Mouse (Mus musculus): ENCODE results near the gene Cdk4.
A peak's percentile ranks its signal among the peaks of the same experiment; 100 is the strongest.

The Cdk4 gene

DNA sequence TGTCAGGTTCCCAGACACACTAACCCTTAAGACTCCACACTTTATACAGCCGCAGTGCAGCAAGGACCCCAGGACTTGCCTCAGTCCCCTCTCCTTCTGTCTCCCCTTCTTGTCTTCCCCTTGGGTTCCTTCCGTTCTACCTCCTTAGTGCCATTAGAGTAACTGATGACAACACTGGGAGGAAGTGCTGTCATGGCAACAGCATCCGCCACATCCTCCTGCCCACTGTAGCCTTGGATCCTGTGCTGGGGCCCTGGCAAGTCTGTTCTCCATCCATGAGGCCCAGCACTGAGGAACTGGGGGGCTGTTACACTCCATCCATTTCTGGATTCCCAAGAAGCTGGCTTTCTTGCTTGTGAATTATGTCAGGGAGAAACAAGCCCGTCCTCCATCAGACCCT is 12.7 kb downstream of the Cdk4 start:
- peak; percentile 95 for DNase-seq

- no peak for DNase-seq
Observed at GRCm38 (mm10) chr10:127077515-127077914, 14.2 kb downstream of the Cdk4 start.

DNA sequence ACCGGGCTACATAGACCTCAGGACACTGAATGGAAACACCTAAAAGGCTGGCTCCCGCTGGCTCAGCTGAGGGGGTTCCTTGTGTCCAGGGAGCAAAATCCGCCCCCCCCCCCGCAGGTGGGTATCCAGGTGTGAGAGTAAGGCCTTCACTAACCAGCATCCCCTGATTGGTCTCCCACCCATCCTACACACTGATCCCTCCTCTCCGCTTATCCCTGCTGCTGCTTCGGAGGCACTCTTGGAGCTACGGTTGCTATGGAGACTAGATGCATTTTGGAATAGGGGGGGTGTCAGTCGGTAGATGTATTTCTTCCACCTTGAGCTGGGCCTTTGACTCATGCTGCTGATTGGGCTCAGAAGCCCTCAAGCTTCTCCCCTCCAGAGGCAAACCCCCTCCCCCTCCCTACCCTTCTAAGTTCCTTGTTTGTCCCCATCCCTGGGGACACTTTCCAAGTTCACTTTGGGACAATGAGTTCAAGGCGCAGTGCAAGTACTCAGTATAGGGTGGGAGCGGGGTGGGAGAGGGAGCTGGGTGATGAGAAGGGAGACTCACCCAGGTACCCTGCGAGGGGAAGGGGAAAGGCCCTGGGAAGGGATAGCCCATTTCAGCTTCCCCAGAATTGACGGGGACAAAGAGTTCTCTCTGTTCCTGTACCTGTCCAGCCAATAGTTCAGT is 14.8 kb downstream of the Cdk4 start:
- peak; percentile 95 for DNase-seq

- DNase-seq, result peak; percentile 97
Observed at GRCm38 (mm10) chr10:127078677-127079575, 15.6 kb downstream of the Cdk4 start.

- no peak for DNase-seq
Observed at GRCm38 (mm10) chr10:127079665-127080391, 16.5 kb downstream of the Cdk4 start.

DNA sequence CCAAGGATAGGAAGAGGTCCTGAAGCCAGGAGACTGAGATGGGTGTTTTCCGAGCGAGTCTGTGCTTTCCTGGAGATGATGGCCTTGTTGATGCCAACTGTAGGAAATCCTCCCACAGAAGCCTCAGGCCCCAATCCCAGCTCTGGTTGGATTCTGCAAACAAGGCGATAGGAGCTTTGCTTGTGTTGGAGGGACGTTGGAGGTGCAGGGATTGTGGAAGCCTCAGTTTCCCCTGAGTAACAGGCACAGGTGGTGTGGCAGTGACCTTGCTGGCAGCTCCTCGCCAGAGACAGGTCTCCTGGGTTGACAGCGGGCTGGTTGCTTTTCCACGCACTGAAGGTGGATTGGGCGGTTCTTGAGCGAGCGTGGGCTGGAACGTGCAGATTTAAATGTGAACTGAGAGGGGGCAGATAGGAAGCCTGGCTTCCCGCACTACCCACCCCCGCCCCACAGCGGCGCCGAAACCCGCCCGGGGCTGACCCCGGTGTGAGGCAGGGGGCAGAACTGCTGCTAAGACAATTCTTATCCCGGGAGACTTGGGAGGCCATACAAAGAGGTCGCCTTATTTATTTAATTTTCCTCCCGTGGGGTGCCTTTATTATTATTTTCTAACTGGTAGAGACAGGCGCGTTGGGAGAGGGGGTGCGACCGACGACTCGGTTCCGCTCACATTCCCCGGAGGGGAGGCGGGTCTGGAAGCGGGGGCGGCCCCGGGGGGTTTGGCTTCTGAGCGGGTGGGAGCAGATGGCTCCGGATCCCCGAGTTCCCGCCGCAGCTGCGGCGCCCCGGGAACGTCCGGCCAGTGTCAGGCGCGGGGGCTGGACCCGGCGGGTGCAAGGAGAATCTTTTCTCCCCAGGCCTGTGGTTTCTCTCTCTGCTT is 17.8 kb downstream of the Cdk4 start:
- DNase-seq, result peak; percentile 98

GRCm38 (mm10) chr10:127081996-127082620 is 18.8 kb downstream of the Cdk4 start:
- no peak for DNase-seq

GRCm38 (mm10) chr10:127083292-127083914 is 20.1 kb downstream of the Cdk4 start:
- DNase-seq, result peak; percentile 88

DNA sequence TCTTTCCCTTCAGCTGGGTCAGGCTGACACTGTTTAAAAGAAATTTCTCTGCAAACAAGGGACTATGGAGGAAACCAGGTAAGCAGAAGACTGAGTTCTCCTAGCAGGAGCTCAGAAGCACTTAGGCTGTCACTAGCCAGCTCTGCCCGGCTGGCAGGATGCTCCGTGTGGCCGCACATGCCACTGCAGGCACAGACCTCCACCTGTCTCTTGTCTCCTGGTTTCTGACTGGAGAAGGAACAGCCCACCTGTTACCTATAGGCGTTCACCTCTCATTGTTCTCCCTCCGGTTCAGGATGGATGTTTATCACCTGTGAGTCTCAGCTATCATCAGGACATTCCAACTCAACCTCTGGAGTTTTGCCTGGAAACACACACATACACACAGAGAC is 20.6 kb downstream of the Cdk4 start:
- DNase-seq, result no peak

DNA sequence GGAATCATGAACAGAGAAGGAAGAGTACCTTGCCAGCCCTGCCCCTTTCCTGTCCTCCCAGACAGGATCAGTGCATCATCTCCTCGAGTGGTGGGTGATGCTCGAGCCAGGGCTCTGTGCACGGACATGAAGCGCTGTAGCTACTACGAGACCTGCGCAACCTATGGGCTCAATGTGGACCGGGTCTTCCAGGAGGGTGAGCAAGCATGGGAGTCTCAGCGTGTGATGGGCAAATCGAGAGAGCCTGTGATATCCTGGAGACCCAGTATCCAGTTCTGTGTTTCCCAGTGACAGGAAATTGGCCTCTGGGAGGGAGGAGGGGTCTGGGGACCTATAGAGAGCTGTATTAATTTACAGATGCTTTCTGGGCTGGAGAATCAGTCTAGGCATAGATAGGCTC is 21.7 kb downstream of the Cdk4 start:
- DNase-seq, result peak; percentile 86

DNA sequence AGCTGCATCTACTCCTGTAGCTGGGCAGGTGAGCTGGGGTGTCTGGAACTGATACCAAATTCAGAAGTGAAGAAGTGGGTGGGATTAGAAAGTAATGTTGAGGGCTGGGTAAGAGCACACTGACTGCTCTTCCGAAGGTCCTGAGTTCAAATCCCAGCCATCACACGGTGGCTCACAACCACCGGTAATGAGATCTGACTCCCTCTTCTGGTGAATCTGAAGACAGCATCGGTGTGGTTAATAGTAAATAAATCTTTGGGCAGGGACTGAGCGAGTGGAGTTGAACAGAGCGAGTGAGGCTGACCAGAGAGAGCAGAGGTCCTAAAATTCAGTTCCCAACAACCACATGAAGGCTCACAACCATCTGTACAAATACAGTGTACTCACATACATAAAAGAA is 22.3 kb downstream of the Cdk4 start:
- no peak for DNase-seq

- peak; percentile 93 for DNase-seq
Observed at GRCm38 (mm10) chr10:127090560-127091411, 27.5 kb downstream of the Cdk4 start.

GRCm38 (mm10) chr10:127091507-127092396 is 28.4 kb downstream of the Cdk4 start:
- DNase-seq, result peak; percentile 93

DNA sequence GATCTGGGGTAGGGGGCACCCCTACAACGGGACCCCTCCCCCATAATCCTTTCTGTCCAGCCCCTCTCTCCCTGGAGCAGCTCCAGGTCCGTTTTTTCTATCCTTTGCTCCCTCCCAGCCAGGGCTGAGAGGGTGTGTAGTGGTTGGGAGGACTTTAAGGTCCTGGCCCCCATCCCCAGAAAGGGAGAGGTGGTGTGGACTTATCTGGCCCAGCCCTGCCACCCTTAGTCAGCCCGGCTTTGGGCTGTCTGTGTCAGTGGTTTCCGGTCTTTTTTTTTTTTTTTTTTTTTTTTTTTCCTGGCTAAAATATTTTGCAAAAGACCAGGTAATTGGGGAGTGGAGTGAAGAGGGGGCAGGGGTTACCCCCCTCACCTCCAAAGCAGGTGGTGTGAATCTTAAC is 29.4 kb downstream of the Cdk4 start:
- DNase-seq, result no peak

- DNase-seq, result peak; percentile 91
Observed at GRCm38 (mm10) chr10:127094382-127094802, 31.1 kb downstream of the Cdk4 start.

DNA sequence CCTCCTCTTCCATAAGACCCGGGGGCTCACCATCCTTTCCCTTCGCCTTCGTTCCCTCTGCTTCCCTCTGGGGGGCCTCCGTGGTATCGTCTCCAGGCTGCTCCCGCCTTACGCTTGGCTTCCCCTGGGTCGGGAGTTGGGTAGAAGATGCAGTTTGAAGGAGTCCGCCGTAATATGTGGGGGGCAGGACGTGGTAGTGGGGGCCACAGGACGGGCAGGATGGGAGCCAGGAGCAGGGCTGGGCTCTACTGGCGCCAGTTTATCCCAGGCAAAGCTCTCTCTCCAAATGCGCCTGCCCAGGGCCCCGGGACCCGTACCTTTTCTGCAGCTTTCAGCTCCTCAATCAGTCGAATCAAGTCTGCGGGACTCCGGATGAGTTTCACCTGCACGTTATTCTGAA is 35.2 kb downstream of the Cdk4 start:
- DNase-seq, result peak; percentile 91

DNA sequence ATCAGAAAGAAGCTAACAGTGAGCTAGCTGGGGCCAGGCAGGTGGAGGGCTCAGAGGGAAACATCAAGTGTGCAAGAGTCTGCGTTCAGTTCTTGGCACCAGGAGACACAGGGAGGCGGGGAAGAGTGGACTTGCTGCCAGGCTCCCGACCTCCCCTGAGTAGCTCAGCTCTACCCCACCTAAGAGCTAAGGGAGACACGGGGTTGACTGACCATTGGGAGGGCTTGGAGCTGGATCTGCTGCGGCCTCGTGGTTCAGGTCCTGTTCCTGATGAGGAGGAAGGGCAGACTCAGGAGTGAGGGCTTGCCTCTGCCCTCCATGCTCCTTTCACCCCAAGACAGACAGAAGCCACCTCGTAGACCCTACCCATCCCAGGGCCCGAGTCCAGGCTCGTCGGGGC is 35.9 kb downstream of the Cdk4 start:
- DNase-seq, result peak; percentile 90

DNA sequence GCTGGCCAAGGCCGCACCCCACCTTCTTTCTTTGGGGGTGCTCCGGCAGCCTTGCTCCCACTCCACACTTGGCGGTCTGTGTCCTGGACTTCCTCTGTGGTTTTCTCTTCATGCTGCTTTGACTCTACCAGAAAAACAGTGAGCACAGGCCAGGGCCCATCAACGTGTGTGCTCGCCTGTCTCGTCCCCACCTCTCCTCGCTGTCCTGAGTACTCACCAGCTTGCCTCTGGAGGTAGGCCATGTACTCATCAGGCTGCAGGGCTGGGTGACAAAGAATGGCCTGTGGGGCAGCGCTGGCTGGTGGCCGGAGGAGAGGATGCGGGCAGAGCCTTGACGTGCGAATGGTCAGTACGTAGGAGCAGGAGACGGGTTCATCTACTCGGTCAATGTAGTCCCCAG is 36.5 kb downstream of the Cdk4 start:
- peak; percentile 77 for DNase-seq

DNA sequence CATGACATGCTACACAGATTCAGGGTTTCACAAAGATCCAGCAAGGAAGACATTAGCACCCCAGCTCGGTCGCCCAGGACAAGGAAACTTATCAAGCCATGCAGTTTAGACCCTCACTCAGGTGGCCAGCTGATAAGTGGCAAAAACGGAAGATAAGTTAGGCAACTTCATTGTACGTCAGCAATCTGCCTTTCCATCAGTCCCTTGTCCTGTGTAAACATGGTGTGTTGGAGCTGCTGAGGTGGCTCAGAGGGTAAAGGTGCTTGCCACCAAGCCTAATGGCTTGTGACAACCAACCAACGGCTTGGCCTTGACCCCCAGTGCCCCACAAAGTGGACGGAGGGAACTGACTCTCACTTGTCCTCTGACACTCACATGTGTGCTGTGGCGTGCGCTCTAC is 37.1 kb downstream of the Cdk4 start:
- DNase-seq, result peak; percentile 80

Measured in heart, adult 11 months (tissue).